Mouse (Mus musculus): ENCODE data around the gene Slc38a9.

GRCm38 (mm10) chr13:112744061-112744849 lies 83.7 kb downstream of the Slc38a9 start:
- TF ChIP-seq CTCF (IDR thresholded peaks at IDR 0.05; ENCODE audit: extremely low read depth, insufficient read length, insufficient replicate concordance, low read depth, low read length) = no peak
- no peak for TF ChIP-seq POLR2A (IDR thresholded peaks at IDR 0.05; ENCODE audit: low read depth, low read length)

Data from small intestine, adult 2 months (tissue).